Mouse (Mus musculus) myocyte (in vitro differentiated cells): ENCODE results near the gene Exosc7. TPM values are rescaled to one million over a fixed set of nuclear protein-coding genes. Genes with fewer than 3 reads are reported as not detected.

Experiments used
- H3K27me3 ChIP-seq: one replicate; pipeline ENCODE4 v1.6.1; 2011; ENCODE audit not compliant: control insufficient read depth, insufficient read depth, insufficient read length
- H3K36me3 ChIP-seq: one replicate; pipeline ENCODE4 v1.6.1; 2011; ENCODE audit not compliant: control insufficient read depth, insufficient read depth
- H3K4me2 ChIP-seq: one replicate; pipeline ENCODE4 v1.6.1; 2011; ENCODE audit warnings: low read depth, control low read depth
- H3K4me3 ChIP-seq: one replicate; pipeline ENCODE4 v1.5.1; 2011; ENCODE audit warnings: mild to moderate bottlenecking, control low read depth, moderate library complexity
- H3K79me2 ChIP-seq: one replicate; pipeline ENCODE4 v1.6.1; 2011; ENCODE audit not compliant: control insufficient read depth, insufficient read depth
- H3ac ChIP-seq: one replicate; pipeline ENCODE4 v1.6.1; 2011; ENCODE audit not compliant: control insufficient read depth, insufficient read length
- CEBPB ChIP-seq: IDR thresholded peaks from 2 replicates; pipeline ENCODE4 v1.6.1; 2011; ENCODE audit warnings: mild to moderate bottlenecking, moderate library complexity; ENCODE audit not compliant: poor library complexity, insufficient read depth, severe bottlenecking
- E2F4 ChIP-seq: IDR thresholded peaks from one replicate; pipeline ENCODE4 v1.6.1; 2011; ENCODE audit warnings: mild to moderate bottlenecking, control low read depth, moderate library complexity; ENCODE audit not compliant: insufficient read depth
- MAX ChIP-seq: IDR thresholded peaks from one replicate; pipeline ENCODE4 v1.6.1; 2011; ENCODE audit warnings: low read depth, mild to moderate bottlenecking, control low read depth
- MYOD1 ChIP-seq, 3 experiments: IDR thresholded peaks; one replicate each; pipeline ENCODE4 v1.6.1; 2011; ENCODE audit warnings: control low read depth in 2 of 3, low read depth in 2 of 3, mild to moderate bottlenecking in 2 of 3, moderate library complexity in 1 of 3; ENCODE audit not compliant: insufficient read length in 2 of 3, control insufficient read depth in 1 of 3
- MYOG ChIP-seq, 3 experiments: IDR thresholded peaks; one replicate each; pipeline ENCODE4 v1.6.1; 2011; ENCODE audit warnings: control low read depth in 2 of 3, low read depth in 2 of 3, mild to moderate bottlenecking in 2 of 3; ENCODE audit not compliant: insufficient read length in 2 of 3, control insufficient read depth in 1 of 3, insufficient read depth in 1 of 3
- POLR2A ChIP-seq: IDR thresholded peaks from one replicate; pipeline ENCODE4 v1.6.1; 2011; ENCODE audit warnings: low read depth, mild to moderate bottlenecking, control low read depth, moderate library complexity; ENCODE audit not compliant: insufficient read length
- POLR2AphosphoS2 ChIP-seq: IDR thresholded peaks from one replicate; pipeline ENCODE4 v1.6.1; 2011; ENCODE audit warnings: low read depth, control low read depth; ENCODE audit not compliant: insufficient read length
- REST ChIP-seq: IDR thresholded peaks from one replicate; pipeline ENCODE4 v1.6.1; 2011; ENCODE audit warnings: mild to moderate bottlenecking, control low read depth, moderate library complexity; ENCODE audit not compliant: insufficient read depth, insufficient read length
- SRF ChIP-seq: IDR thresholded peaks from one replicate; pipeline ENCODE4 v1.6.1; 2011; ENCODE audit warnings: low read depth; ENCODE audit not compliant: control insufficient read depth, insufficient read length
- TCF12 ChIP-seq: IDR thresholded peaks from one replicate; pipeline ENCODE4 v1.6.1; 2011; ENCODE audit warnings: mild to moderate bottlenecking, control low read depth; ENCODE audit not compliant: poor library complexity, insufficient read depth, severe bottlenecking
- TCF3 ChIP-seq: IDR thresholded peaks from one replicate; pipeline ENCODE4 v1.6.1; 2011; ENCODE audit warnings: low read depth, control low read depth; ENCODE audit not compliant: insufficient read length
- USF1 ChIP-seq: IDR thresholded peaks from one replicate; pipeline ENCODE4 v1.6.1; 2011; ENCODE audit warnings: low read depth, mild to moderate bottlenecking, control low read depth, moderate library complexity
- polyA plus RNA-seq: library from polyadenylated mRNA; unstranded; fragments of >200 nt; fragmentation: generic; extraction: Trizol; gene quantifications from one replicate; pipeline ENCODE4 v1.2.1, GENCODE M21; 2012; ENCODE audit warnings: missing spikeins

Gene Exosc7
- polyA plus RNA-seq, 1 experiment: 28.2 TPM

- TF ChIP-seq CEBPB (no peak), TCF3 (no peak), USF1 (no peak), POLR2AphosphoS2 (no peak), MYOD1 (IDR thresholded peaks at IDR 0.05; ENCODE audit: control insufficient read depth in 1 of 3, insufficient read length in 2 of 3, low read depth in 2 of 3) (no peak), TCF12 (no peak), E2F4 (no peak), REST (no peak), MAX (no peak)
- peaks cover 34% of the 10 kb centered on the region for H3K36me3 ChIP-seq
- no peaks in the 10 kb centered on the region for H3K27me3 ChIP-seq
- H3ac ChIP-seq: no peak overlapping the region
- no peak overlapping the region for H3K4me2 ChIP-seq
- no peaks in the 10 kb centered on the region for H3K79me2 ChIP-seq
- H3K4me3 ChIP-seq: no peak overlapping the region
Measured at GRCm38 (mm10) chr9:123087558-123087957, 25.5 kb upstream of the Exosc7 start.

DNA sequence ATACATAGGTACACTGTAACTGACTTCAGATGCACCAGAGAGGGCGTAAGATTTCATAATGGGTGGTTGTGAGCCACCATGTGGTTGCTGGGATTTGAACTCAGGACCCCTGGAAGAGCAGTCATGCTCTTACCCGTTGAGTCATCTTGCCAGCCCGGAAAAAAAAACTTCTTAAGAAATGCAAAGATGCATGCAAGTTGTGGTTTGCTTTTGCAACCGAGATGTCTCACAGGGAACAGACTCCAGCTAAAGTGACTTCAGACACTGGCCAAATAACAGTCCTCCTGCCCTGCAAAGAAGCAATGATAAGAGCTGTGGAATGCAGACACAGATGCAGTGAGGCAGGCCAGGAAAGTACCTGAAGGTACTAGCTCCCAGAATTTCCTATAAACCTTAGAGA lies 22.2 kb upstream of the Exosc7 start:
- Histone ChIP-seq H3ac (no peak overlapping the region), H3K4me2 (no peak overlapping the region), H3K4me3 (no peak overlapping the region), H3K36me3 (peaks cover 26% of the 10 kb centered on the region), H3K79me2 (no peaks in the 10 kb centered on the region), H3K27me3 (no peaks in the 10 kb centered on the region)
- TF ChIP-seq TCF12 (no peak), E2F4 (no peak), SRF (no peak), TCF3 (no peak), CEBPB (no peak), USF1 (no peak), POLR2AphosphoS2 (no peak), POLR2A (no peak)

DNA sequence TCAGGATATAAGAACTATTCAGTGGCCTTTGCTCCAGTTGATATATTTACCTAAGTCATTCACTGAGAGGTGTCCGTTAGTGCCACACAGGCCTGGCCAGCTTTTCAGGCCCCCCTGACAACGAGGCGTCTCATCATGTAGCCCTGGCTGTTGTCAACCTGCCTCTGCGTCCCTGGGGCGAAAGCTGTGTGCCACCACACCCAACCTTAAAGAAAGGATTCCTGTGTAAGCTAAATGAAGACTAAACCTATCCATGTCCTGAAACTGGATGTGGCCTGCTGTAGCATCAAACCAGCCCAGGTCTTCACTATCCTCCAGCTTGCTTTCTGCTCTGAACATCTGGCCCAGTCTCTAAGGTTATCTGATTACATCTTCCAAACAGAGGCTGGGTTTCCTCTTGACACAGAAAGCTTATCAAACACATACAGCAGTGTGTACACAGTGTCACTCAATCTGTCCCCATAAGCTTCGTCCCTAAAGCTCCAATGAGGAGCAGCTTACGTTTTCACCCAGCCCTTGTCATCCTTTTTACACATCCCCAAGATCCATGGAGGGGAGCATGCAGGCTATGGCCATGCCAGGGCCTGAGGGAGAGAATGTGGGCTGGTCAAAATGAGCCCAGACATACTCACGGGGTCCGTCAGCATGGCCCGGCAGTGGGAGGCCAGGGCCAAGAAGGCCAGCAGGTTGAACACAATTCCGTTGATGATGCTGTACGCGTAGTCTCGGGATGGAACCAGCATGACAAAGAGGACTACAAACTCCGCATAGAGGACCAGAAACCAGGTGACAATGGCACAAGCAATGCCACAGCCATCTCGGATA lies 13.2 kb upstream of the Exosc7 start:
- Histone ChIP-seq H3K27me3 (no peaks in the 10 kb centered on the region), H3ac (no peak overlapping the region), H3K4me3 (no peak overlapping the region), H3K36me3 (peaks cover 30% of the 10 kb centered on the region), H3K4me2 (no peak overlapping the region), H3K79me2 (peaks cover 17% of the 10 kb centered on the region)
- TF ChIP-seq SRF: no peak
- TF ChIP-seq E2F4: no peak
- TF ChIP-seq REST: no peak
- no peak for TF ChIP-seq CEBPB
- no peak for TF ChIP-seq MYOD1 (IDR thresholded peaks at IDR 0.05; ENCODE audit: control insufficient read depth in 1 of 3, insufficient read length in 2 of 3, low read depth in 2 of 3)
- no peak for TF ChIP-seq TCF12
- TF ChIP-seq POLR2A: no peak
- TF ChIP-seq USF1: no peak
- no peak for TF ChIP-seq POLR2AphosphoS2
- no peak for TF ChIP-seq MYOG (IDR thresholded peaks at IDR 0.05; ENCODE audit: control insufficient read depth in 1 of 3, insufficient read depth in 1 of 3, insufficient read length in 2 of 3, low read depth in 2 of 3)
- no peak for TF ChIP-seq TCF3
- no peak for TF ChIP-seq MAX

DNA sequence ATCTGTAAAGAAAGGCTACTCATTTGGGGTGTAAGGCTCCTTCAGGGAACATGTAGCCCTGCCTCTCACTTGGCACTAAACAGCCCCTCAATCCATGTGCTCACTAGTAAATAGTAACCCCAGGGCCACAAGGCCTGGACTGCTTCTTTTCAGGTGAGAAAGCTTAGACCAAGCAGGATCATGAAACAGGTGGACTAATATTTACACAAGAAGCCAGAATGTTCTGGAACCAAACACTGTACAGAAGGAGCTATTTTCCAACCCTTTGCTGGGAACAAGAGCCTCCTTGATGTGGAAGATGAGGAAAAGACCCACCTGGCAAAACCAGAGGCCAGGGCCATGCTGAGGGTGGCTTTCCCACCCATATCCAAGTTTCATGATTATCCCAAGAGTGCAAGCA lies 9.6 kb upstream of the Exosc7 start:
- no peak overlapping the region for H3K4me2 ChIP-seq
- no peak overlapping the region for H3K4me3 ChIP-seq
- H3ac ChIP-seq: no peak overlapping the region
- no peak for TF ChIP-seq POLR2A
- no peaks in the 10 kb centered on the region for H3K27me3 ChIP-seq
- H3K79me2 ChIP-seq: peaks cover 37% of the 10 kb centered on the region
- peaks cover 16% of the 10 kb centered on the region for H3K36me3 ChIP-seq

DNA sequence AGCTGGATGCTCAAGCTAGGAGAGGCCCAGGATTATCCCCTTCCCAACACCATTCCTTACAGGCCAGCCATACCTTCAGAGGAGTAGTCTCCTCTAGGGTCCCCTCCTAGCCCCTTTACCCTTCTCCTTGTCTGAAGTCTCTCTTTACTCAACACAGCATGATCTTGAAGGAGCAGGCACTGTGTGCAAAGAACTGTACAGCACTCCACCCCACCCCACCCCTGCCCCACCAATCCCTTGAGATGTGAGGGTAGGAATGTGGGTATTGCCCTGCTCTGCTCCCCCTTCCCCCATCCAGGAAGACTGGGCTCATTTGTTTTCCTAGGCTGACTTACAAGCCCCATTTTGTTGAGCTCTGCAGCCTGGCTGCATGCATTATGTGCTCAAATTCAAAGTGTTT lies 8.7 kb upstream of the Exosc7 start:
- TF ChIP-seq MAX (no peak), TCF12 (no peak), POLR2A (no peak), TCF3 (no peak), MYOD1 (IDR thresholded peaks at IDR 0.05; ENCODE audit: control insufficient read depth in 1 of 3, insufficient read length in 2 of 3, low read depth in 2 of 3) (no peak), E2F4 (no peak), POLR2AphosphoS2 (no peak), SRF (no peak), MYOG (IDR thresholded peaks at IDR 0.05; ENCODE audit: control insufficient read depth in 1 of 3, insufficient read depth in 1 of 3, insufficient read length in 2 of 3, low read depth in 2 of 3) (no peak), USF1 (no peak), REST (no peak), CEBPB (no peak)
- Histone ChIP-seq H3K36me3 (peaks cover 11% of the 10 kb centered on the region), H3K4me3 (no peak overlapping the region), H3ac (no peak overlapping the region), H3K27me3 (no peaks in the 10 kb centered on the region), H3K4me2 (no peak overlapping the region), H3K79me2 (peaks cover 40% of the 10 kb centered on the region)
